Mouse (Mus musculus) hindbrain, postnatal 0 days (tissue): ENCODE data around the gene Gm8720. TPM values are rescaled to one million over a fixed set of nuclear protein-coding genes. Genes with fewer than 3 reads are reported as not detected.
"Not testable (repeated sequence)": the region's sequence is repeated elsewhere in the genome, so short reads cannot be mapped to it uniquely, and the experiment has no call there.

Experiments used
- ATAC-seq: fragments of 200-750 bp; cut with Nextera tagmentation; 2 replicates; pipeline ENCODE4 v1.8.0; 2017; ENCODE audit warnings: mild to moderate bottlenecking, moderate TSS enrichment, moderate library complexity
- DNase-seq: peaks from one replicate; pipeline ENCODE4 v3.0.0-alpha.2; 2015; ENCODE audit warnings: low spot score
- H3K27ac ChIP-seq: fragments of 300-500 bp; sonication (generic); 2 replicates; pipeline ENCODE4 v1.5.1; 2014; ENCODE audit warnings: mild to moderate bottlenecking
- H3K27me3 ChIP-seq: fragments of 300-500 bp; sonication (generic); 2 replicates; pipeline ENCODE4 v1.6.1; 2014; ENCODE audit warnings: low read length, mixed read lengths; ENCODE audit not compliant: insufficient read depth
- H3K36me3 ChIP-seq: fragments of 300-500 bp; sonication (generic); 2 replicates; pipeline ENCODE4 v1.6.1; 2014; ENCODE audit warnings: low read length, mixed read lengths; ENCODE audit not compliant: insufficient read depth
- H3K4me1 ChIP-seq: fragments of 300-500 bp; sonication (generic); 2 replicates; pipeline ENCODE4 v1.6.1; 2014; ENCODE audit warnings: antibody characterized with exemption, low read length, mixed read lengths; ENCODE audit not compliant: insufficient read depth
- H3K4me2 ChIP-seq: fragments of 300-500 bp; sonication (generic); 2 replicates; pipeline ENCODE4 v1.6.1; 2014; ENCODE audit warnings: low read depth, mild to moderate bottlenecking, low read length, moderate library complexity, mixed read lengths
- H3K4me3 ChIP-seq: fragments of 300-500 bp; sonication (generic); 2 replicates; pipeline ENCODE4 v1.5.1; 2014; ENCODE audit warnings: low read length
- H3K9ac ChIP-seq: fragments of 300-500 bp; sonication (generic); replicated peaks from 2 replicates; pipeline ENCODE4 v1.6.1; 2014; ENCODE audit warnings: mild to moderate bottlenecking, low read length, moderate library complexity, mixed read lengths
- H3K9me3 ChIP-seq: fragments of 300-500 bp; sonication (generic); 2 replicates; pipeline ENCODE4 v1.6.1; 2016; ENCODE audit warnings: low read length, mixed read lengths
- WGBS: fragments of 180-500 bp; shearing (Covaris S2); extraction: QIAGEN DNeasy Blood & Tissue Kit; methylation state at CpG from one replicate; pipeline ENCODE4 v1.1.7; 2014; 5-methylcytosine and 5-hydroxymethylcytosine counted together
- polyA plus RNA-seq: library from polyadenylated mRNA; unstranded; fragments of >200 nt; fragmentation: Nextera tagmentation; extraction: Ambion mirVana; gene quantifications from 2 replicates; pipeline ENCODE4 v1.2.1, GENCODE M21; 2015
- total RNA-seq: library from RNA; depleted of rRNA; stranded (reverse); fragments of >200 nt; gene quantifications from 2 replicates; pipeline ENCODE4 v1.2.3, GENCODE M21; 2014; rRNA removed

Gm8720 gene
- total RNA-seq: not detected in 2 replicates
- not detected in 2 replicates for polyA plus RNA-seq

DNA sequence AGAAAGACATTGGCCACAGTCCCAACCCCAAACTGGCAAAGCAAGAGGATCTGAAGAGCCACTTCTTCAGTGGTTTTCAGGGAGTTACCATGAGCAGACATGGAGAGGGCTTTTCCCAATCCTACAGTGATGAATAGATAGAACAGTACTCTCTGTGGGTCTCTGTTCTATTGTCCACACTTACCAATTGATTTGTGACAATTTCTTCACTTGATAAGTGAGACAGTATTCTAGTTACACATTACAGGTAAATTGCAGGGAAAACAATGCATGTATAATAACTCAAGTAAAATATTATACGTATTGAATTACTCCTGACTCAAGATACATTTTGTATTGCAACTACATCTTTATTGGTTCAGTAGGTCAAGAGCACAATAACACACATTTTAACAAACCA, at the start of gene Gm8720:
TSS of gene Gm8720 (minus strand) at position 101 of the 400 bp plus-strand sequence.
- not testable (repeated sequence) for DNase-seq, H3K36me3 ChIP-seq, ATAC-seq, H3K27me3 ChIP-seq, H3K27ac ChIP-seq, H3K4me1 ChIP-seq, H3K4me2 ChIP-seq, H3K9ac ChIP-seq, H3K4me3 ChIP-seq, H3K9me3 ChIP-seq
- WGBS: no CpG with 5 or more reads among the region's 1 CpGs

DNA sequence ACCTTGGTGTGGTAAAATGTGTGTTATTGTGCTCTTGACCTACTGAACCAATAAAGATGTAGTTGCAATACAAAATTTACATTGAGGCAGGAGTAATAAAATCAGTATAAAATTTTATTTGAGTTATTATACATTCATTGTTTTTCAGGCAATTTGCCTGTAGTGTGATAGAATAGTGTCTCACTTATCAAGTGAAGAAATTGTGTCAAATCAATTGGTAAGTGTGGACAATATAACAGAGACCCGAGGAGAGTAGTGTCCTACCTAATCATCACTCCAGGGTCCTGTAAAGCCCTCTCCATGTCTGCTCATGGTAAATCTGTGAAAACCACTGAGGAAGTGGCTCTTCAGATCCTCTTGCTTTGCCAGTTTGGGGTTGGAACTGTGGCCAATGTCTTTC, 12.0 kb downstream of the Gm8720 start, which contains the start of gene Vmn1r163:
TSS of gene Vmn1r163 (plus strand) at position 301 of the 400 bp plus-strand sequence.
- not testable (repeated sequence) for ATAC-seq, H3K27ac ChIP-seq, H3K9ac ChIP-seq, DNase-seq, H3K36me3 ChIP-seq, H3K27me3 ChIP-seq, H3K9me3 ChIP-seq, H3K4me1 ChIP-seq, H3K4me3 ChIP-seq, H3K4me2 ChIP-seq
- no CpG with 5 or more reads among the region's 1 CpGs for WGBS

DNA sequence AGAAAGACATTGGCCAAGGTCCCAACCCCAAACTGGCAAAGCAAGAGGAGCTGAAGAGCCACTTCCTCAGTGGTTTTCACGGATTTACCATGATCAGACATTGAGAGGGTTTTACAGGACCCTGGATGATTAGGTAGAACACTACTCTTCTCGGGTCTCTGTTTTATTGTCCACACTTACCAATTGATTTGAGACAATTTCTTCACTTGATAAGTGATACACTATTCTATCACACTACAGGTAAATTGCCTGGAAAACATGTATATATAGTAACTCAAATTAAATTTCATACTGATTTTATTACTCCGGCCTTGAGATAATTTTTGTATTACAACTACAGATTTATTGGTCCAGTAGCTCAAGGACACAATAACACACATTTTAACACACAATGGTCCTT, 47.4 kb downstream of the Gm8720 start, which contains the start of gene Gm4216:
TSS of gene Gm4216 (minus strand) at position 101 of the 400 bp plus-strand sequence.
- H3K27me3 ChIP-seq: not testable (repeated sequence)
- WGBS: no CpG with 5 or more reads among the region's 3 CpGs

More for the DNA sequence above, 47.4 kb downstream of the Gm8720 start, which contains the start of gene Gm4216:
- H3K9me3 ChIP-seq, DNase-seq, H3K4me2 ChIP-seq, H3K4me3 ChIP-seq, H3K27ac ChIP-seq, H3K4me1 ChIP-seq, ATAC-seq, H3K36me3 ChIP-seq, H3K9ac ChIP-seq: not testable (repeated sequence)

Other genes with a start within 250 kb of the Gm8720 start
- gene Vmn1r159, start 223.9 kb downstream of the Gm8720 start, total RNA-seq: not detected in 2 replicates
- gene Vmn1r159, start 223.9 kb downstream of the Gm8720 start, polyA plus RNA-seq: not detected in 2 replicates
- gene Vmn1r160, start 196.2 kb downstream of the Gm8720 start, total RNA-seq: not detected in 2 replicates
- gene Vmn1r160, start 196.2 kb downstream of the Gm8720 start, polyA plus RNA-seq: not detected in 2 replicates
- gene Gm4214, start 82.8 kb downstream of the Gm8720 start, total RNA-seq: not detected in 2 replicates
- gene Gm4214, start 82.8 kb downstream of the Gm8720 start, polyA plus RNA-seq: not detected in 2 replicates
- gene Gm4216, start 47.5 kb downstream of the Gm8720 start, total RNA-seq: not detected in 2 replicates
- gene Gm4216, start 47.5 kb downstream of the Gm8720 start, polyA plus RNA-seq: not detected in 2 replicates
- not detected in 2 replicates for gene Vmn1r163, start 11.9 kb downstream of the Gm8720 start, total RNA-seq
- gene Vmn1r163, start 11.9 kb downstream of the Gm8720 start, polyA plus RNA-seq: not detected in 2 replicates
- gene Gm10662, start 77.0 kb upstream of the Gm8720 start, total RNA-seq: not detected in 2 replicates
- gene Gm10662, start 77.0 kb upstream of the Gm8720 start, polyA plus RNA-seq: not detected in 2 replicates
- not detected in 2 replicates for gene Vmn1r165, start 149.9 kb upstream of the Gm8720 start, total RNA-seq
- gene Vmn1r165, start 149.9 kb upstream of the Gm8720 start, polyA plus RNA-seq: not detected in 2 replicates
- not detected in 2 replicates for gene Vmn1r166, start 184.2 kb upstream of the Gm8720 start, total RNA-seq
- gene Vmn1r166, start 184.2 kb upstream of the Gm8720 start, polyA plus RNA-seq: not detected in 2 replicates
- gene Gm6902, start 211.4 kb upstream of the Gm8720 start, total RNA-seq: not detected in 2 replicates
- not detected in 2 replicates for gene Gm6902, start 211.4 kb upstream of the Gm8720 start, polyA plus RNA-seq
- gene Nlrp4e, start 233.7 kb upstream of the Gm8720 start, total RNA-seq: not detected in 2 replicates
- gene Nlrp4e, start 233.7 kb upstream of the Gm8720 start, polyA plus RNA-seq: not detected in 2 replicates